Mouse (Mus musculus) thymus, postnatal 25 days (tissue): ENCODE results near the gene Eif4e3.

Experiments
- DNase-seq: peaks from one replicate; pipeline ENCODE4 v3.0.0; 2022

The Eif4e3 gene

DNA sequence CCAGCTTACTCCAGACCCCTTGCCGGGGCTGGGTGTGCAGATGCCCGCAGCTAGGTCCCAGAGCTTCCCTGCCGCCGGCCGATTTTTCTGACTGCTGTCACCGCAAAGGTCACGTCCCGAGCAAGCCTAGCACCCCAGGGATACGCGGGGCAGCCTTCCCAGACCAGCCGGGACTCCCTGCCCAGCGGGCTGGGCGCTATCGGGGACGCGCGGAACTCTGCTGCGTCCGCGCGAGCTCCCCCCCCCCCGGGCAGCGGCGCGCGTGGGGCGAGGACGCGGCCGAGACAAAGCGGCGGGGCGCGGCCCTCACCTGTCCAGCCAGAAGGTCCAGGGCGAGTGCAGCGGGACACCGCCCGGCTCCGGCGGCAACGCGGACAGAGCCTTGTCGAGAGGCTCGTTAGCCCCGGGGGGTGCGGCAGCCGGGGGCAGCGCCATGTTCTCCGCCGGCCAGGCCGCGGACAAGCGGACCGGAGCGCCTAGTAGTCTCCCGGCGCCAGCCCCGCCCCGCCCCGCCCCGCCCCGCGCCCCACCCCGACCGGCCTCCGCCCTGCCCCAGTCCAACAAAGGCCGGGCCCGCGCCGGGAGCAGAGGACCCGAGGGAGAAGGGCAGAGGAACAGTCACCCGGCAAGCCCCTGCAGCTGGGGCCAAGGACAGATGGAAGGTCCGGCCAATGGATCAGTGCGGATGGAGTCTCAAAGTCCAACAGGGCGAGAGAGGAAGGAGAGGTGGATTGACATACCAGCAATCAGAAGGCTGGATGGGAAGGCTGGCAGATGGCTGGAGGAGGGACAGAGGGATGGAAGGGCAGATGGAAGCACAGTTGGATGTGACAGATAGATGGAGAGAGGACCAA, at the start of gene Eif4e3, which contains the start of gene Gm20696:
Eif4e3 (minus strand) TSS at position 454 of the 854 bp plus-strand sequence.
Gm20696 (minus strand) TSS at position 480 of the 854 bp plus-strand sequence.
- peak; percentile 60 for DNase-seq

DNA sequence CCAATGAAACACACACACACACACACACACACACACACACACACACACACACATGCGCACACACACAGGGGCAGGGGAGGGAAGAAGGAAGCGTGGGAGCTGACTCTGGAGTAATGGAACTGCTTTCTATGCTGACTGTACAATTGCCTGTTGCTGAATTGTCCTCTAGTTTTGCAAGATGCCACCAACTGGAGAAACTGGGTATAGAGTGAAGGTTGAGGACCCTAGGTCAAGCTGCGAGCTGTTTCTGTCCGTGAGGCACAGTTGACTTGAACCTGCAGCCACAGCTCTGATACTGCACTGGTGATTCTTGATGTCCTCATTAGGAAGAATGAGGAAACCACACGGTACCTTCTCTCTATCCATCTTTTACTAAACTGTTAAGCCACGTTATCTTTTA, 49.3 kb upstream of the Eif4e3 start:
- DNase-seq = no peak

GRCm38 (mm10) chr6:99715191-99715590, 48.6 kb upstream of the Eif4e3 start:
- DNase-seq = no peak

GRCm38 (mm10) chr6:99713256-99713655, 46.7 kb upstream of the Eif4e3 start:
- no peak for DNase-seq

DNA sequence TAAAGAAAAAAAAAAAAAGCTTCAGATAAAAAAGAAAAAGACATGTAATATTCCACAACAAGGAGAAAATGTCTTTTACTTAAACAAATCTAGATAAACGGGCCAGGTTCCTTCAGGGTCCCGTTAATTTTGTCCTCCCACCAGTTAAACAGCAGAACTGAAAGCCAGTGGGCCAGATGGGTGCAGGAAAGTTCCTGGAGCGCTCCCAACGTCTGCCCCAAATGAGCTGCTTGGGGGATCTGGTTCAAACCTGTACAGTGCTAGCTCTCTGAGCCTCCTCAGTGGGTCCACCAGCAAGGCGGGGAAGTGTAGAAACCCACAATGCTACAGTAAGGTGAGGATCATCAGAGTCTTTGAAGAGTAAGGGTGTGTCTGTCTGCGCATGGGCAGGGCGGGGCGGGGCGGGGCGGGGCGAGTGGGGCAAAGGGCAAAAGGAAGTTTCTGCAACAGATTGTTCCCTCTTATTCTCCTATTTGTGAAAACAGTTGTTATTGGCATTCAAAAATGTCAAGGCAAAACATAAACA, 45.1 kb upstream of the Eif4e3 start:
- no peak for DNase-seq

- DNase-seq = no peak
Measured at GRCm38 (mm10) chr6:99700484-99700883, 33.9 kb upstream of the Eif4e3 start.

DNA sequence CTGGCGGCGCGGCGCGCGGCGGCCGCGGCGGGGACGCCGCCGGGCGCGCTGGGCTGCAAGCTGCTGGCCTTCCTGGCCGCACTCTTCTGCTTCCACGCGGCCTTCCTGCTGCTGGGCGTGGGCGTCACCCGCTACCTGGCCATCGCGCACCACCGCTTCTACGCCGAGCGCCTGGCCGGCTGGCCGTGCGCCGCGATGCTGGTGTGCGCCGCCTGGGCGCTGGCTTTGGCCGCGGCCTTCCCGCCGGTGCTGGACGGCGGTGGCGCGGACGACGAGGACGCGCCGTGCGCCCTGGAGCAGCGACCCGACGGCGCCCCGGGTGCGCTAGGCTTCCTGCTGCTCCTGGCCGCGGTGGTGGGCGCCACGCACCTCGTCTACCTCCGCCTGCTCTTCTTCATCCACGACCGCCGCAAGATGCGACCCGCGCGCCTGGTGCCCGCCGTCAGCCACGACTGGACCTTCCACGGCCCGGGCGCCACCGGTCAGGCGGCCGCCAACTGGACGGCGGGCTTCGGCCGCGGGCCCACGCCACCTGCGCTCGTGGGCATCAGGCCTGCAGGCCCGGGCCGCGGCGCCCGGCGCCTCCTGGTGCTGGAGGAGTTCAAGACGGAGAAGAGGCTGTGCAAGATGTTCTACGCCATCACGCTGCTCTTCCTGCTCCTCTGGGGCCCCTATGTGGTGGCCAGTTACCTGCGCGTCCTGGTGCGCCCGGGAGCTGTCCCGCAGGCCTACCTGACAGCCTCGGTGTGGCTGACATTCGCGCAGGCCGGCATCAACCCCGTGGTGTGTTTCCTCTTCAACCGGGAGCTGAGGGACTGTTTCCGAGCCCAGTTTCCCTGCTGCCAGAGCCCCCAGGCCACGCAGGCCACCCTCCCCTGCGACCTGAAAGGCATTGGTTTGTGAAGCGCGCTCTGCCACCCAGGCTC, 26.6 kb upstream of the Eif4e3 start:
- no peak for DNase-seq

DNA sequence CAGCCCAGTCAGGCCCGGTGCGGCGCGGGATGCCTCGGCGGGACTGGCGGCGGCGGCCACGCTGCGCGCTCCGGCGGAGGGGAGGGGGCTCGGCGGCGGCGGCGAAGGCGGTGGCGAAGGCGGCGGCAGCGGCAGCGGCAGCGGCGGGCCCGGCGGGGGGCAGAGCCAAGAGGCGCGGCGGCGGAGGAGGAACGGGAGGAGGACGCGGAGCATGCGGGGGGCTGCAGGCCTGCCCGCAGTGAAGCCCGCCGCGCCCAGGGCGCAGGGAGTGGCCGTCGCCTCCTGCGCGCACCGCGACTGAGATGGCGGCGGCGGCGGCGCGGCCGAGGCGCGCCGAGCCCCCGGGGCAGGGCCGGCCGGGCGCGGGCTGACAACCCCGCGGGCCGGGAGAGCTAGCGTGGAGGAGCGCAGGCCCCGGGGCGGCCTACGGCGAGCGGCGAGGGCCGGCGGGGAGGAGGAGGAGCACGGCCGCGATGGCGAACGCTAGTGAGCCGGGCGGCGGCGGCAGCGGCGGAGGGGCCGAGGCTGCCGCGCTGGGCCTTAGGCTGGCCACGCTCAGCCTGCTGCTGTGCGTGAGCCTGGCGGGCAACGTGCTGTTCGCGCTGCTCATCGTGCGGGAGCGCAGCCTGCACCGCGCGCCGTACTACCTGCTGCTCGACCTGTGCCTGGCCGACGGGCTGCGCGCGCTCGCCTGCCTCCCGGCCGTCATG, 25.8 kb upstream of the Eif4e3 start, which contains the start of gene Gpr27:
Gpr27 (plus strand) TSS at position 474 of the 710 bp plus-strand sequence.
- no peak for DNase-seq

DNA sequence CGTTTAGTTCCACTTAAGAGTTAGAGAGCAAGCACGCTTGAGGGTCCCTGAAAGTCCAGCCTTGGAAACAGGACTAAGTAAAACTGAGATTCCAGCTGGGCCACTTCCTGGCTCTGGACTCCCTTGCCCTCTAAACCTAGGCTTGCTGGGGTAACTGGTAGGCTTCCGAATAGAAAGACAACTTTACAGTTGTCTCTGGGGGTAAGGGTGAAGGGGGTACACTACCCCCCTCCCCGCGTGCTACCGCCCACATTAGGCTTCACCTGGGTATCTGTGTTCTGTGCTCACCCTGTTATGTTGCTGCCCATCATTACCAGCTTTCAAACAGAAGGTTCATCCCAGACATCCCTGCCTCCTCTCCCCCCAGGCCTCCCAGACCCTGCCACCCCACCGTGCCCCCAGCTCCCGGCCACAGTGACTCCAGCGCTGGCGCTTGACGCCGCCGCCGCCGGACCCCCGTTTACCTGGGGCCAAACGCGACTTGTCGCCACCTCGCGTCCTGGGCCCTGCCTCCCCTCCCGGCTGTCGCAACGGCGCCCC, 25.2 kb upstream of the Eif4e3 start:
- no peak for DNase-seq

- no peak for DNase-seq
Measured at GRCm38 (mm10) chr6:99688513-99688912, 21.9 kb upstream of the Eif4e3 start.

GRCm38 (mm10) chr6:99684899-99685298, 18.3 kb upstream of the Eif4e3 start:
- peak; percentile 43 for DNase-seq

- no peak for DNase-seq
Measured at GRCm38 (mm10) chr6:99683974-99684373, 17.4 kb upstream of the Eif4e3 start.

GRCm38 (mm10) chr6:99678108-99678507, 11.5 kb upstream of the Eif4e3 start:
- no peak for DNase-seq

- DNase-seq = no peak
Measured at GRCm38 (mm10) chr6:99677325-99677724, 10.8 kb upstream of the Eif4e3 start.

DNA sequence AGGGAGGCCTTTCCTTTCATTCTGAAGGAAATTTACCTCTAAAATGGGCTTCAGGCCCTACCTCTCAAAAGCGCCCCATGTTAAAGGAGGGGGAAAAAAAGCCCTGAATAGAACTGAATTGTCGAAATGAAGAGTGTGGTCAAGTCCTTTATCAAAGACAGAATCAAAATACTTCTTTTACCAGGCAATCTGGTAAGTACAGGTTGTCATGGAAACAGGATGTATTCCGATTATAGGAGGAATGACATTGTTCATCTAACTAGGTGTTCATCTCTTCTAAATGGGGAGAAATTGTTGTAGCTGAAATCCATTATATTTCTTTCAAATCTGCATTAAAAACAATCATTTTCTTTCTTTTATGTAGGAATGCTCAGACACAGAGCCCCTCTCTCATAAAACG, 7.9 kb upstream of the Eif4e3 start:
- DNase-seq = no peak

- DNase-seq = no peak
Measured at GRCm38 (mm10) chr6:99671768-99672167, 5.2 kb upstream of the Eif4e3 start.

DNA sequence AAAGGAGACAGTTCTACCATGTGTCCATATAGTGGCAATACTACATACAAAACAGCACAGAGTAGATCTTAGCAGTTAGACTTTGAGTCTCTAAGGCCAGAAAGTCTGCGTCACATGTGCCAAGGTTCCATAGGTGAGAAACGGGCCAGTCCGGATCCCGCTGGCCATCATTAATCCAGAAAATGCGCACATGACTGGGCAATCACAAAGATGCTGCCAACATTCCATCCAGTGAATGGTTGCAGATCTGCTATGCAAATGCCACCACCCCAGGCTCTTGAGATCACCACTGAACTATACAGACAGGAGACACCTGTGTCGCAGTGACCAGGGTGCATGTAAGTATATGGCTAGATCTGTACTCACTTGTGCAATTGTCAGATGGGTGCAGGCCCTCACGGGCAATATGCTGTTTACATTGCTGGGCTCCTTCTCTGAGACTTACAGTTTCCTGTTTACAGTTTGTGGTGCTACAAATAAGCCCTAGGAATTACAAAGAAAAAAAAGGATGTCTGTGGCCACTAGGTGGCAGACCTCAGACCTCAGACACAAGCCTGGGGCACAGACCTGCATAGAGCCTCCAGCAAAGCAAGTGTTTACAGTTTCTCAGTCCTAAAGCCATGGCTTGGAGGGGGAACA, 4.0 kb upstream of the Eif4e3 start:
- DNase-seq = peak; percentile 73

DNA sequence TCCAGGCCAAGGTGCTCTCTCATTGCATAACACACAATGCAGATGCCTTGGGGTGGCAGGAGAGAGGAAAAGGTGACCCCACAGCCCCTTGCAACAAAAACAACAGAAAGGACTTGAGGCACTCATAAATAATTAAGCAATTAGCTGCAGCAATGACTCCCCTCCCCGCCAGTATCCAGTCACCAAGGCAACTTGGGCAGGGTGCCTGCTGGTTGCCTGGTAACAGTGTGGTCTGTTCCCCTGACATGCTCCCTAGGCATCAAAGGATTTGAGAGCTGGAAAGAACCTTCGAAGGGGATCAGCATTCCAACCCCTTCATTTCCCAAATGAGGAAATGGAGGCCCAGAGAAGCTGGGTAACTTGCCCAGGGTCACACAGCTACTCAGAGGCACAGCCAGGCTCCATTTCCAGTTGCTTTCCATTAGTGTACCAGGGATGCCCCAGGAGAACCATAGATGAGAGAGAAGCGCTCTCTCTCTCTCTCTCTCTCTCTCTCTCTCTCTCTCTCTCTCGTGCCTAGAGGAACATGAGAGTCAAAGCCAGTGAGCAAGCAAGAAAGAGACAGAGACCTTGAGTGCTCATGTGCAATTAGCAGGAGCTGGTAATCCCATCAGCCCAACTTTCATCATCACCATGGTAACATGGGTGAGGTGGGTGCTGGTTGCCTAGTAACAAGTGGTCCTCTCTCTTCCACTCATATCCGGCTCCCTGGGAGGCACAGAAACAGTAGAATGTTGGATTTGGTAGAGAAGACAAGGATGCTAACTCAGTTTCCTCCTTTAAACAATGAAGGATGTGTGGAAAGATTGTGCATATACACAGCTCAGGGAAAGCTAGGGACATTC, 3.1 kb upstream of the Eif4e3 start:
- no peak for DNase-seq

DNA sequence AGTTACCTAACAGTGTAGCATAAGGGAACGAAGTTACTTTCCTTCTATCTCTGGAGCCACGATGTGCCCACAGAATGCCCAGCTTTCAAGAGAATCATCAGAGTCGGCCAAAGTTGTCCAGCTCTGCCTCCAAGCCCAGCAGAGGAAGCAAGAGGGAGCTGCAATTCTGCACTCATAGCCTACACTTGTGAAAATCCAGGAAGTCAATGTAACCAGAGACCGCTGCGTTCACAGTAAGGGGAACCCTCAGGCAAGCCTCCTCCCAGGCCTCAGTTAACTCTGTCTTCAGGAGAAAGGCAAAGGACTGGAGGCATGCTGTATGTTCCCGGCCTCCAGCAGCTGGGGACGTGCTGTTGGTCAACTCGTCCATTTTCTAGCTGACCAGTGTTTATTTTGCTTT, 719 bp upstream of the Eif4e3 start:
- DNase-seq = peak; percentile 49

DNA sequence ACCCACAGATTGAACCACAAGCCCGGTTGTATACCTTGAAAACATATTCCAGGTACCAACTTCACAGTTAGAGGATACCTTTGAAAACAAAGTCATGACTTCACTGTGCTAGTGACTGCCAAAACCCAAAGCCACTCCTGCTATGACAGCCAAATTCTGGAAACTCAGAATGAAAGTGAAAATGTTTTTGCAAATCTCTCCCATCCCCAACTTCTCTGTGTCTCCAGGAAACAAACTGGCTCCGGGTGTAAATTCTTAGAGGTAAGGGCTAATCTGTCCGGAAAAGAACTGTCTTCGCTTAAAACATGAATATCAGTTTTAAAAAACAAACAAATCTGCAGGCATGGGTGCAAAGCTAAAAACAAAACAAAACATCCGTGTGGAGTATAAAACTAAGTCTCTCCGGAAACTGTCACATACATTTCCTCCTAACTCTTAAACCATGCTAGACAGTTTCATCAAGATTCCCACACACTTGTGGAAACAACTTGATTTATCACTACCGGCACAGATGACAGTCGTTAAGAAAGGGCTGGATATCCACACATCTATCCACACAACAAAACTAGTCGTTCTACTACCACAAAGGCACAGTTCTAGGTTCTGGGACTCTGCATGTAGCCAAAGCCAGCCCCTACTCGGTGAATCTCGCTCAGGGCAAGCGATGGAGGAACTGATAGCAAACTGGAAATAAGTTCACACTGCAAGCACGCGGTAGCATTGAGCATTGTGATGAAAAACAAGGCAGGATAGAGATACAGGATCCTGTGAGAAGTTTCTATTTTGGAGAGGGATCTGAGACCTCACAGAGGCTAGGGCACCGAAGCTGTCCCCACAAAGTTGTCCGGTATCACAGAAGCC, 884 bp downstream of the Eif4e3 start:
- peak; percentile 56 for DNase-seq
